Mouse (Mus musculus) 416B (cell line): ENCODE results near the gene Gm15107.
"Not testable (repeated sequence)": the region's sequence is repeated elsewhere in the genome, so short reads cannot be mapped to it uniquely, and the experiment has no call there.

ENCODE experiments used
- DNase-seq: peaks from one replicate; pipeline ENCODE4 v3.0.0; 2011; ENCODE audit warnings: low read depth

The Gm15107 gene

DNA sequence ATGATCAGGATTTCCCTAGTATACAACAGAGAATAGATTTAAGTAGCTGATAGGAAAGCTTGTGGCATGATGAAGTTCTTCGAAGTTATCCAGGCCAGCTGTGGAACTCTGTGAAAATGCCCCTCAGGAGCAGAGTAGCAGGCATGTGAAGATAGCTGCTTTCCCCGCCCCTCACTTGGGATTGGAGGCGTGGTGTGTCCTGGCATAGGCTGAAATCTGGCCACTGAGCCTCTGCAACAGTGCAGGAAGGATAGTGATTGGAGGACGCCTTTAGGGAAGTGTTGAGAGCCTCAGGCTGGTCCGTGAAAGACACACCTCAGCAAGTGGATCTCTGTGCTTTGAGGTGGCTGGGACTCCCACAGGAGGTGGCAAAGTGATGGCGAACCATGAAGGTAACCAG is at the start of gene Gm15107:
Gene Gm15107 (plus strand): TSS at position 301 of the 400 bp plus-strand sequence.
- not testable (repeated sequence) for DNase-seq
